Mouse (Mus musculus) C2C12 (cell line): ENCODE measurements around the gene Ubap2l. TPM values are rescaled to one million over a fixed set of nuclear protein-coding genes. Genes with fewer than 3 reads are reported as not detected.
A peak's percentile ranks its signal among the peaks of the same experiment; 100 is the strongest.

Experiments used
- H3K27me3 ChIP-seq: one replicate; pipeline ENCODE4 v1.6.1; 2011; ENCODE audit not compliant: control insufficient read depth, insufficient read depth, insufficient read length
- H3K36me3 ChIP-seq: one replicate; pipeline ENCODE4 v1.6.1; 2011; ENCODE audit not compliant: control insufficient read depth, insufficient read depth
- H3K4me3 ChIP-seq: one replicate; pipeline ENCODE4 v1.5.1; 2011; ENCODE audit warnings: mild to moderate bottlenecking, control low read depth; ENCODE audit not compliant: poor library complexity, insufficient read depth, severe bottlenecking
- H3K79me2 ChIP-seq: one replicate; pipeline ENCODE4 v1.6.1; 2011; ENCODE audit not compliant: control insufficient read depth, insufficient read depth
- H3K79me3 ChIP-seq: one replicate; pipeline ENCODE4 v1.6.1; 2011; ENCODE audit warnings: low read depth, control low read depth
- H3ac ChIP-seq: one replicate; pipeline ENCODE3; 2011; ENCODE audit warnings: low read depth; ENCODE audit not compliant: control insufficient read depth, insufficient read length
- CEBPB ChIP-seq: IDR thresholded peaks from one replicate; pipeline ENCODE4 v1.6.1; 2011; ENCODE audit warnings: low read depth, mild to moderate bottlenecking, control low read depth, moderate library complexity
- CTCF ChIP-seq: IDR thresholded peaks from one replicate; pipeline ENCODE4 v1.5.1; 2011; ENCODE audit not compliant: control insufficient read depth, insufficient read depth, insufficient read length
- FOSL1 ChIP-seq: IDR thresholded peaks from one replicate; pipeline ENCODE4 v1.8.0; 2011; ENCODE audit warnings: mild to moderate bottlenecking, low read length; ENCODE audit not compliant: poor library complexity, insufficient read depth, severe bottlenecking
- MAX ChIP-seq: IDR thresholded peaks from one replicate; pipeline ENCODE4 v1.6.1; 2011; ENCODE audit warnings: mild to moderate bottlenecking, control low read depth
- MYOD1 ChIP-seq: IDR thresholded peaks from one replicate; pipeline ENCODE4 v1.6.1; 2011; ENCODE audit warnings: low read depth; ENCODE audit not compliant: control insufficient read depth, insufficient read length
- MYOG ChIP-seq: IDR thresholded peaks from one replicate; pipeline ENCODE4 v1.6.1; 2011; ENCODE audit not compliant: control insufficient read depth, insufficient read length; ENCODE audit errors: extremely low read depth
- USF1 ChIP-seq: IDR thresholded peaks from one replicate; pipeline ENCODE4 v1.6.1; 2011; ENCODE audit warnings: low read depth, mild to moderate bottlenecking, control low read depth, moderate library complexity
- polyA plus RNA-seq: library from polyadenylated mRNA; unstranded; fragments of >200 nt; fragmentation: generic; extraction: Trizol; gene quantifications from one replicate; pipeline ENCODE4 v1.2.1, GENCODE M21; 2012; ENCODE audit warnings: missing spikeins

The Ubap2l gene
- polyA plus RNA-seq, 1 experiment, result 110 TPM

DNA sequence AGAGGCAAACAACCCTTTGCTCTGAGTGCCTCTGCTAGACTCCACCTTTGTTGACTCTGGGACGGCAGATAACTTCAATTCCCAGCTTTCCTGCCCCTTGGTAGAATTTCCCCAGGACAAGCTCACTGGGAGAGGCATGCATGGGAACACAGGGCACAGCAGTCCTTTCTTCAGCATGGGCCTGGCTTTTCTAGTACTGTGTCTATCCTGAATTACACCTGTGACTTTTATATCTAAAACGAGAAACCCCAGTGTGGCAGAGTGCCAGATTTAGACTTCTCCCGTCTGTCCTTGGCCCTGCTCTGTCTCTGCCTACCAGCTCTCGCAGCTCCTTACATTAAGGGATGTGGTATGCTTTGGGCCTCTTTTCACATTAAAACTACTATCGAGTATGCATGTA is 30.6 kb upstream of the Ubap2l start:
- no peak for TF ChIP-seq CEBPB
- TF ChIP-seq MYOG, result no peak
- TF ChIP-seq MYOD1, result no peak
- TF ChIP-seq MAX, result no peak
- TF ChIP-seq CTCF, result no peak
- no peak for TF ChIP-seq USF1
- no peak for TF ChIP-seq FOSL1
- Histone ChIP-seq H3K4me3 (no peak overlapping the region), H3K79me3 (peaks cover 74% of the 10 kb centered on the region), H3K27me3 (no peaks in the 10 kb centered on the region), H3K79me2 (peaks cover 85% of the 10 kb centered on the region), H3ac (no peak overlapping the region), H3K36me3 (peaks cover 40% of the 10 kb centered on the region)

- Histone ChIP-seq H3K79me3 (peaks cover 64% of the 10 kb centered on the region), H3K36me3 (peaks cover 26% of the 10 kb centered on the region), H3K27me3 (no peaks in the 10 kb centered on the region), H3K79me2 (peaks cover 71% of the 10 kb centered on the region), H3K4me3 (peak overlapping the region; percentile 94), H3ac (peak overlapping the region; percentile 31)
- TF ChIP-seq MAX (no peak), USF1 (no peak), CEBPB (no peak), FOSL1 (no peak), CTCF (no peak), MYOG (no peak), MYOD1 (no peak)
Observed at GRCm38 (mm10) chr3:90081365-90082240, 29.2 kb upstream of the Ubap2l start.

DNA sequence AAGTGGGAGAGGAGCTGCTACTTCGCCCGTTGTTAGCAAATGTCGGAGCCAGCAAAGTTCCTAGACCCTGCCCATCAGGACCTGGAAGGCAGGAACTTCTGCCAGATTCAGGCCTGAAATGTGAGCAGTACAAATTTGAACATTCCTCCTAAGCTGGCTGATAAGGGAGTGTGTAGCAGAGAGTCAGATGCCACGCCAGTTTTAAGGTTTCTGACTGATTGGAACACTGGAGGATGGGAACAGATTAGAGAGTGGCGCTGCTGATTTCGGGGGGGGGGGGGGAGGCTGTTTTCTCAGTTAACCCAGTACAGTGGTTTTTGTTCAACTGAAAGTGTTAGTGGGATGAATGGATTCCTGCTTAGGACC is 28.1 kb upstream of the Ubap2l start:
- H3K79me3 ChIP-seq, result peaks cover 54% of the 10 kb centered on the region
- H3K4me3 ChIP-seq, result peak overlapping the region; percentile 94
- H3ac ChIP-seq, result peak overlapping the region; percentile 58
- H3K79me2 ChIP-seq, result peaks cover 60% of the 10 kb centered on the region
- TF ChIP-seq USF1 (no peak), MYOG (no peak)
- peaks cover 16% of the 10 kb centered on the region for H3K36me3 ChIP-seq
- no peaks in the 10 kb centered on the region for H3K27me3 ChIP-seq

- peak overlapping the region; percentile 58 for H3ac ChIP-seq
- peaks cover 54% of the 10 kb centered on the region for H3K79me2 ChIP-seq
- peaks cover 48% of the 10 kb centered on the region for H3K79me3 ChIP-seq
- peaks cover 16% of the 10 kb centered on the region for H3K36me3 ChIP-seq
- H3K4me3 ChIP-seq, result peak overlapping the region; percentile 94
- TF ChIP-seq MAX (no peak), CTCF (no peak), USF1 (no peak), MYOG (no peak), MYOD1 (no peak), CEBPB (no peak), FOSL1 (no peak)
- no peaks in the 10 kb centered on the region for H3K27me3 ChIP-seq
Observed at GRCm38 (mm10) chr3:90079763-90080497, 27.5 kb upstream of the Ubap2l start.

DNA sequence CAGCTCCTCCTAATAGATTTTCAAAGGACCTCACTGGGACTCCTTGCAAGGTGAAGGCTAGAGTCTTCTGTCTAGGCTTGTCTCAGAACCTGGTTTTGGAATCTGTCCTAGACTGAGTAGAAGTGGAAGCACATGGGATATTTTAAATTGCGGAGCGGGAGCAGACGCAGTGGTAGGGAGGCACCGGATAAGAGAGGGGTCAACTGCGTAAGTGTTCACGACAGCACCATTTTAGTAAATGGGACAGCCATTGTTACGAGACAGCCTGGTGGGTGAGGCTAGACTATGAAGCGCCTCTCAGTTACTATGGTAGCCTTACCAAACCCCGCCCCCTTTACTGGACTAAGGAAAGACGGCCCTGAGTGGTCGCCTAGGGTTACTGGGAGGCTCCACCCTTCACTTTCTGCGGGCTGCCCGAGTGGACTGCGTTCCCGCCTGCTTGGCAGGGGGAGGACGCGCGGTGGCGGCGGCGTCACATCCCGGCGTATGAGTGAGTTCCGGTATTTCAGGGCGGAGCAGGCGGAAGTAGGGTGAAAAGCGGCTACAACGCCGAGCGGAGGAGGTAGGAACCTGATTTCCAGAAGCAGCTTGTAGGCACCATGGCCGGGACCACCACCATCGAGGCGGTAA is 26.8 kb upstream of the Ubap2l start:
- TF ChIP-seq CEBPB (no peak), MAX (peak; percentile 29)
- Histone ChIP-seq H3K79me2 (peaks cover 47% of the 10 kb centered on the region), H3K27me3 (no peaks in the 10 kb centered on the region)

More for the DNA sequence above, 26.8 kb upstream of the Ubap2l start:
- Histone ChIP-seq H3ac (no peak overlapping the region), H3K79me3 (peaks cover 41% of the 10 kb centered on the region), H3K4me3 (peak overlapping the region; percentile 94), H3K36me3 (peaks cover 13% of the 10 kb centered on the region)
